Mouse (Mus musculus) intestine, postnatal 0 days (tissue): Measurements from ENCODE around the gene Trp53bp2. TPM values are rescaled to one million over a fixed set of nuclear protein-coding genes. Genes with fewer than 3 reads are reported as not detected.

ENCODE experiments used
- ATAC-seq: fragments of 200-750 bp; cut with Nextera tagmentation; 2 replicates; pipeline ENCODE4 v1.8.0; 2017; ENCODE audit warnings: mild to moderate bottlenecking, moderate TSS enrichment, moderate library complexity
- H3K27ac ChIP-seq: fragments of 300-500 bp; sonication (generic); 2 replicates; pipeline ENCODE4 v1.5.1; 2014; ENCODE audit warnings: mild to moderate bottlenecking, low read depth, low read length, moderate library complexity
- H3K27me3 ChIP-seq: fragments of 300-500 bp; sonication (generic); replicated peaks from 2 replicates; pipeline ENCODE4 v1.6.1; 2014; ENCODE audit warnings: low read length, mixed read lengths; ENCODE audit not compliant: control insufficient read depth, insufficient read depth
- H3K36me3 ChIP-seq: fragments of 300-500 bp; sonication (generic); 2 replicates; pipeline ENCODE4 v1.6.1; 2014; ENCODE audit warnings: mild to moderate bottlenecking, moderate library complexity; ENCODE audit not compliant: control insufficient read depth, insufficient read depth
- H3K4me1 ChIP-seq: fragments of 300-500 bp; sonication (generic); replicated peaks from 2 replicates; pipeline ENCODE4 v1.6.1; 2014; ENCODE audit warnings: antibody characterized with exemption, low read length, mixed read lengths; ENCODE audit not compliant: control insufficient read depth, insufficient read depth
- H3K4me2 ChIP-seq: fragments of 300-500 bp; sonication (generic); replicated peaks from 2 replicates; pipeline ENCODE4 v1.6.1; 2014; ENCODE audit warnings: low read depth, mild to moderate bottlenecking, moderate library complexity
- H3K4me3 ChIP-seq: fragments of 300-500 bp; sonication (generic); 2 replicates; pipeline ENCODE4 v1.5.1; 2014; ENCODE audit warnings: low read depth, low read length
- H3K9ac ChIP-seq: fragments of 300-500 bp; sonication (generic); 2 replicates; pipeline ENCODE4 v1.6.1; 2014; ENCODE audit warnings: mild to moderate bottlenecking, low read depth, low read length
- H3K9me3 ChIP-seq: fragments of 300-500 bp; sonication (generic); 2 replicates; pipeline ENCODE4 v1.6.1; 2016; ENCODE audit warnings: mixed run types; ENCODE audit not compliant: control insufficient read depth
- CTCF ChIP-seq: sonication (generic); IDR thresholded peaks from 2 replicates; pipeline ENCODE4 v1.5.1; 2016; ENCODE audit warnings: low read depth, mild to moderate bottlenecking, control low read depth, antibody characterized with exemption, moderate library complexity
- WGBS: fragments of 180-500 bp; shearing (Covaris S2); extraction: QIAGEN DNeasy Blood & Tissue Kit; methylation state at CpG from one replicate; pipeline ENCODE4 v1.1.7; 2014; 5-methylcytosine and 5-hydroxymethylcytosine counted together
- polyA plus RNA-seq: library from polyadenylated mRNA; unstranded; fragments of >200 nt; fragmentation: Nextera tagmentation; extraction: Ambion mirVana; gene quantifications from 2 replicates; pipeline ENCODE4 v1.2.1, GENCODE M21; 2015

The Trp53bp2 gene
- polyA plus RNA-seq, 1 experiment from 2014 or later: 10.8 TPM

- H3K9me3 ChIP-seq: no peaks in the 10 kb centered on the region
- no peak for TF ChIP-seq CTCF
- H3K4me2 ChIP-seq: no peak overlapping the region
- 85% methylated on average over 6 of the region's 6 CpGs for WGBS
- no peak overlapping the region for H3K9ac ChIP-seq
- peaks cover 24% of the 10 kb centered on the region; the same call in 1 of the 2 replicates for H3K36me3 ChIP-seq
- H3K4me1 ChIP-seq: peaks cover 12% of the 10 kb centered on the region; the same call in 1 of the 2 replicates
- no peak overlapping the region for H3K27ac ChIP-seq
- no peak overlapping the region for H3K4me3 ChIP-seq
- H3K27me3 ChIP-seq: no peaks in the 10 kb centered on the region
- ATAC-seq: no peak
Measured at GRCm38 (mm10) chr1:182491839-182492238, 82.9 kb downstream of the Trp53bp2 start.

- H3K27ac ChIP-seq: no peak overlapping the region
- H3K4me3 ChIP-seq: no peak overlapping the region
- TF ChIP-seq CTCF: no peak
- H3K4me1 ChIP-seq: peaks cover 24% of the 10 kb centered on the region; the same call in 1 of the 2 replicates
- H3K36me3 ChIP-seq: peaks cover 18% of the 10 kb centered on the region; the same call in 1 of the 2 replicates
- no peaks in the 10 kb centered on the region for H3K9me3 ChIP-seq
- no peak for ATAC-seq
- no peak overlapping the region for H3K4me2 ChIP-seq
- WGBS: 66% methylated on average over 17 of the region's 17 CpGs
- H3K27me3 ChIP-seq: no peaks in the 10 kb centered on the region
- H3K9ac ChIP-seq: no peak overlapping the region
Measured at GRCm38 (mm10) chr1:182494285-182495145, 85.5 kb downstream of the Trp53bp2 start.

GRCm38 (mm10) chr1:182496685-182497084 is 87.7 kb downstream of the Trp53bp2 start:
- no peaks in the 10 kb centered on the region for H3K9me3 ChIP-seq
- H3K4me1 ChIP-seq: peaks cover 29% of the 10 kb centered on the region; the same call in 1 of the 2 replicates
- H3K9ac ChIP-seq: no peak overlapping the region; the same call in 1 of the 2 replicates
- peak; percentile 45; the same call in 1 of the 2 replicates for ATAC-seq
- H3K27me3 ChIP-seq: no peaks in the 10 kb centered on the region
- peaks cover 6% of the 10 kb centered on the region; the same call in 1 of the 2 replicates for H3K36me3 ChIP-seq
- TF ChIP-seq CTCF: no peak
- 35% methylated on average over 6 of the region's 6 CpGs for WGBS
- no peak overlapping the region for H3K4me2 ChIP-seq
- H3K4me3 ChIP-seq: no peak overlapping the region
- H3K27ac ChIP-seq: no peak overlapping the region

GRCm38 (mm10) chr1:182497736-182498135 is 88.8 kb downstream of the Trp53bp2 start:
- Histone ChIP-seq H3K27ac (no peak overlapping the region), H3K9ac (no peak overlapping the region), H3K27me3 (no peaks in the 10 kb centered on the region), H3K9me3 (no peaks in the 10 kb centered on the region), H3K4me3 (no peak overlapping the region), H3K4me2 (no peak overlapping the region), H3K4me1 (peaks cover 29% of the 10 kb centered on the region; the same call in 1 of the 2 replicates), H3K36me3 (no peaks in the 10 kb centered on the region; the same call in 1 of the 2 replicates)
- 37% methylated on average over 4 of the region's 4 CpGs for WGBS
- no peak for ATAC-seq
- TF ChIP-seq CTCF: no peak

GRCm38 (mm10) chr1:182499443-182500089 is 90.6 kb downstream of the Trp53bp2 start:
- 32% methylated on average over 9 of the region's 9 CpGs for WGBS
- Histone ChIP-seq H3K27me3 (no peaks in the 10 kb centered on the region), H3K36me3 (no peaks in the 10 kb centered on the region; the same call in 1 of the 2 replicates), H3K4me2 (no peak overlapping the region), H3K4me3 (no peak overlapping the region), H3K9me3 (no peaks in the 10 kb centered on the region), H3K4me1 (peaks cover 29% of the 10 kb centered on the region; the same call in 1 of the 2 replicates), H3K9ac (no peak overlapping the region), H3K27ac (no peak overlapping the region)
- no peak for TF ChIP-seq CTCF
- ATAC-seq: no peak

GRCm38 (mm10) chr1:182500224-182500623 is 91.3 kb downstream of the Trp53bp2 start:
- ATAC-seq: no peak
- peaks cover 24% of the 10 kb centered on the region; the same call in 1 of the 2 replicates for H3K4me1 ChIP-seq
- H3K9me3 ChIP-seq: no peaks in the 10 kb centered on the region
- H3K27me3 ChIP-seq: no peaks in the 10 kb centered on the region
- TF ChIP-seq CTCF: no peak
- 56% methylated on average over 4 of the region's 4 CpGs for WGBS
- H3K4me2 ChIP-seq: no peak overlapping the region
- H3K27ac ChIP-seq: 0 out of 2 replicates have a peak overlapping the region, but pooled peaks have one; percentile 15
- no peak overlapping the region for H3K4me3 ChIP-seq
- H3K9ac ChIP-seq: no peak overlapping the region
- H3K36me3 ChIP-seq: no peaks in the 10 kb centered on the region; the same call in 1 of the 2 replicates
